Mouse (Mus musculus) cerebellum, adult 2 months (tissue): ENCODE measurements around the gene Ccdc57.

Experiments used
- CTCF ChIP-seq: fragments of 200-500 bp; IDR thresholded peaks from 2 replicates; pipeline ENCODE4 v1.5.1; 2011; ENCODE audit warnings: low read depth, mild to moderate bottlenecking, control low read depth, low read length, moderate library complexity, borderline replicate concordance; ENCODE audit not compliant: insufficient read depth
- POLR2A ChIP-seq: fragments of 200-500 bp; IDR thresholded peaks from 2 replicates; pipeline ENCODE4 v1.6.1; 2011; ENCODE audit warnings: low read length, control low read depth, borderline replicate concordance; ENCODE audit not compliant: insufficient read depth

GRCm38 (mm10) chr11:120888718-120889117 is 44.0 kb downstream of the Ccdc57 start:
- TF ChIP-seq CTCF (no peak), POLR2A (no peak)
